Mouse (Mus musculus) adipocyte (in vitro differentiated cells): ENCODE results near the gene Phldb2.

ENCODE experiments used
- DNase-seq: peaks from one replicate; pipeline ENCODE4 v3.0.0-alpha.2; 2016; ENCODE audit warnings: low spot score

Phldb2 gene

GRCm38 (mm10) chr16:45953394-45953793 is at the start of gene Phldb2:
Gene Phldb2, minus strand, starts transcription at chr16:45953598.
- DNase-seq: no peak

DNA sequence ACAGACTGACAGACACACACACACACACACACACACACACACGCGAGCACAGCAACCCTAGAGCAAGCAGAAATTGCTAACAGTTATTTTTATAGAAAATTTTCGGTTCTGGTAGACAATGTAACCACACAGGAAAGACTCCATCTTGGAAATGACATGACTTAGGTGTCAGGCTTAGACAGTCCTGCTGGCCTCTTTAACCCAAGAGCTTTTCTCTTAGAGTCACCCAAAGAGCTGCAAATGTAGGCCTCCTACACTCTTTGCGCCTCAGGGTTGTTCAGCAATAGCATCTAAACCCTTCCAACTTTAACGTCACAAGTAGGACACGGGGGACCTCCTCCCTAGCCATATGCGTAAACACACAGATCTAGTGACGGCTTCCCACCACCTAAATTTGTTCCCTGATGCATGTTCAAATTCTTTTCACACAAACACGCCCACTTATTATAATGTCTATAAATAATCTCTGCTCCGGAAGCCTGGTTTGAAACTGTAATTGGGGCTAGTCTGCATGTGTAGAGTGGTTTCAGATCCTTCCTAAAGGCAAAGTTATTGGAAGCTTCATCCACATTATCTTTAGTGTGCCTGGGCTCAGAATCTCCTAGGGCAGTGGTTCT is 48.3 kb upstream of the Phldb2 start:
- DNase-seq: no peak

GRCm38 (mm10) chr16:46000976-46001375 is 47.6 kb upstream of the Phldb2 start:
- no peak for DNase-seq

- no peak for DNase-seq
Observed at GRCm38 (mm10) chr16:45999374-46000191, 46.2 kb upstream of the Phldb2 start.

DNA sequence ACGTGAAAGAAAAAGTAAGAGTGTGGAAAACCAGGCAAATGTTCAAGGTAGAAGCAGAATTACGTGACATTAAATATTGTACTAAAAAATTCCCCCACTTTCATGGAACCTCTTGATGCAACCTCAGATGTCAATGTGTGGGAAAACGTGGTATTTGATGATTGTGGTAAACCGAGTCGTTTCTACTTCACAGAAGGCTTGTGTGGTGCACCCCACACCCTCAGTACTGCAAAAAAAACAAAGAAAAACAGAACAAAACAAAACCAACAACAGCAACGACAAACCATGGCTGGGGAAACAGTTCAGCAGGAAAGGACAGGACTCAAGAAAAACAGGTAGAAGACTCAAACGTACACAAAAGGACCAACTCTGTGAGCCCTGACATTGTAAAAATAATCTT is 44.8 kb upstream of the Phldb2 start:
- no peak for DNase-seq

GRCm38 (mm10) chr16:45990901-45991676 is 37.7 kb upstream of the Phldb2 start:
- peak; percentile 34 for DNase-seq

GRCm38 (mm10) chr16:45986236-45986635 is 32.8 kb upstream of the Phldb2 start:
- peak; percentile 82 for DNase-seq

DNA sequence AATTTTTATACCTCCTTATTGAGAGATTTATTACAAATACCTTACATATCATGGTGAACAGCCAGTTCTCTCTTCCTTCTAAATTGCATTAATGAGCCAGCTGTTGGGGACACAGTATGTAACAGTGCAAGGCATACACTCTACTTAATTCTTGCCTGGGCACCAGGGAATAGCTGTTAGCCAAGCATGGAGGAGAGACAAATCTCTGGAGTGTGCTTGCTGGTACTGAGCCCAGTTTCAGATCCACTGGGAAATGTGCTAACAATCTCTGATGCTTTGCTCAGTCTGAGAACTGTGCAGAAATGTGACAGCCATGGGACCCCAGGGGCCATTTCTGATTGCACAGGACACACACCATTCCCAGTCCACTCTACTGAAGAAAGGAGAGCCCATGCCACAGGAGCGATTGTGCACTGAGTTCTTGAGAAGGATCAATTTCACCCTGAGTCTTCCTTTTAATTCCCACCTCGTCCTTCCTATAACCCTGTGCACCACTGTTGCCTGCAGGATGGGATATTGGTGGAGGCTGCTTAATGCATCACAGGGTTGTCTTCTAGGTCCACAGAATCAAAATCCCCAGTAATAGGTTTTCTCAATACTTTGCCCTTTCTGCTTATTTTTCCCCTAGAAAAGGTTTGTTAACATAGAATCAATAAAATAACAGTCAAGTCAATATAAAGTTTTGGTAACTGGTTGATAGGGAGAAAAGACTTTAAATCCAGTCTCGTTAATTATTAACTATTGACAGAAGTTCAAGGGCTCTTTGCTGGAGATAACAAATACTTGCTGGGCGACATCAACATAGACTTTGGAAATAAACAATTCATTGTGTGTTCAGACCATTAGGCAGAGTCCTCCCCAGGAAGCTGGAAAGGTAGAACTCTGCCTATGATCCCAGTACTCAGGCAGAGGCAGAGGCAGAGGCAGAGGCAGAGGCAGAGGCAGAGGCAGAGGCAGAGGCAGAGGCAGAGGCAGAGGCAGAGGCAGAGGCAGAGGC is 31.5 kb upstream of the Phldb2 start:
- peak; percentile 67 for DNase-seq

DNA sequence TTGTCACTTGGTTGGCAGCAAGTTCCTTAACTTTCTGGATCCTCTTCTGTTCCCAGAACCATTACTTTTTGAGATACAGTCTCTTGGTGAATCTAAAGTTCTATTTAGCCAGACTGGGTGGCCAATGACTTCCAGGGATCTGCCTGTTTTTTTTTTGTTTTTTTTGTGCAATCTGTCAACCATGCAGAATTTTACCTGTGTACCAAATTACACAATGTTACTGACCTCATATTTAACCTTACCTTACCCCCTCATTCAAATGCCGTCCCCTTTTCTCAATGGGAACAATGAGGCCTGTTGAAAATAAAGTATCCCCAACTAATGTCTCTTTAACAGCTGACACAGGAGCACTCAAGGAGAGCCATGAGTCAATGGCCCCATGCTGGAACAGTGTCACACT is 22.9 kb upstream of the Phldb2 start:
- no peak for DNase-seq

DNA sequence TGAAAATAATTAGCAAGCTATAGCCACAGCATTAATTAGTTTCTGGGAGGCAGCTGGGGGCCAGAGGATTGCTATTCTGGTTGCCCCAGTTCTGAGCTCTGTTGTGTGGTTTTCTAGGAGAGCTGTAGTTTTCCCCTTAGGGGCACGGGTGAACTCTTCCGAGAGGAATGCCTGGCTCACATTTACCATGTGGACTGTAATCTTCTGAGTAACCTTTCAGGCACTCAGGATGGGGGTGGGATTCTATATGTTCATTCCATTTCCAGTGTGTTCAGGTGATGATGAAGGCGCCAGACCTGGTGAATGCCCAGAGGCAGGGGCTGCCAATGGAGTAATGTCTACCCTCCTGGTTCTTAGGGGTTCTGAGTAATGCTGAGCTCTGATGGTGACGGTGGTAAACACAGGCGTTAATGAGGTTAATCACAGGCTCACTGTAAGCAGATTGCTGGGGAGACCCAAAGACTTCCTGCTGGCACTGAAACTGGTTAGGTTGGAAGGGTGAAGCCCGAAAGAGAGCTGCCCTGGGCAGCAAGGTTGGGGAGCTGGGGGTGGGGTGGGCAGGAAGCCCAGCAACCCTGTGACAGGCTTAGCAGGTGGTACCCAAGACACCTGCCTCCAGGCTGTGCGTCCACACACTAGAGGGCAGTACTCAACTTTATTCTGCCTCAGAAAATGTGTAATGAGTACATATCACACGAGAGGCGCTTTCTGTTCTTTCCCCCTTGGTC is 20.7 kb upstream of the Phldb2 start:
- no peak for DNase-seq

GRCm38 (mm10) chr16:45970187-45970586 is 16.8 kb upstream of the Phldb2 start:
- peak; percentile 37 for DNase-seq

DNA sequence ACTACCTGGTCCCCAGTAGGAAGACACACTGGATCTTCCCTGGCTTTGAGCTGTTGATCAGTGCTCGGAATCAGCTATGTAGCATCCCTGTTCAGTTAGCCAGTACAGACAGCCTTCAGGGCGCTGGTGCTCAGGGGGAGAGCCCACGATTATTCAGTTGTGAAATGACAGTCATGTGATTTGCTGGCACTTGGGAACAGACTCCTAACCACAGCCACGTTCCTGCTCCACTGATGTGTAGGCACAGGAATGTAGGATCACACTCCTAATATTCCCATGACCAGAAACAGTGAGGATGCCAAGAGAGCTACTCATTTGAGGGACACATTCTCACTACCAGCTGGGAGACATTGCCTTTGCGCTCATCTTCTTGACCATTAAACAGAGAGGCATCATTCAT is 15.3 kb upstream of the Phldb2 start:
- peak; percentile 33 for DNase-seq

- peak; percentile 91 for DNase-seq
Observed at GRCm38 (mm10) chr16:45967471-45967870, 14.1 kb upstream of the Phldb2 start.

GRCm38 (mm10) chr16:45966604-45967003 is 13.2 kb upstream of the Phldb2 start:
- DNase-seq: no peak

- no peak for DNase-seq
Observed at GRCm38 (mm10) chr16:45964777-45965176, 11.4 kb upstream of the Phldb2 start.

DNA sequence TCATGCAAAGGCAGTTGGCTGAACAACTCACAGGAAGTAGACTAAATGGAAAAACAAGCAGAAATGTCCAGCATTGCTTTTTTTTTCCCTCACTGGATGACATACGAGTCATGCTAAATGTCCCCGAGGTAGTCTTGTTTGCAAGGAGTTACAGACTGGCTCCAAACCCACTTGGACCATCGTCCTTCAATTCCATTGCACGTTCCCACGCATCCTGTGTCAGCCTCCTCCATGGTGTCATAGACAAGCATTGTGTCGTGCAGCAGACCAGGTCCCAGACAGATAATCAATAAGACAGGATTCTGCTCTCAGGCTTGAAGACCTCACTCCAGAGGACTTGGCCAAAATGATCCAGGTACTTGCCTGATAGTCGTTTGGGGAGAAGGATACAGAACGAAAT is 10.4 kb upstream of the Phldb2 start:
- no peak for DNase-seq

DNA sequence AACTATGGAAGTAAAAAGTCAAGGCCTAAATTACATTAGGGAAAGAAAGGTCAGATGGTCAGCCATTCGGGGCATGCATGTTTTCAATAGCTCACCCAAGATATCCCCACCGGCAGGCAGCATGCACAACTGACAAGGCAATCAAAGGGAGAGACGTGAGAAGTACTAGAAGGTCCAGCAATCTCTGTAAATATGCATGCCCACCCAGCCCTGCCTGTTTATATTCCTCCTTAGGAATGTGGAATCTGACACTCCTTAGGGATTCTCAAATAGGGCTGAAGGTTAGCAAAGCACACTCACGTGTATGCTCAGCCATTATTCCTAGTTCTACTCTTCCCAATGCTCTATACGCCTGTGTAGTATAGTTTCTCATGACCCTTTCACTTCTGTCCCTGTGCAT is 9.7 kb upstream of the Phldb2 start:
- DNase-seq: no peak

GRCm38 (mm10) chr16:45960978-45961377 is 7.6 kb upstream of the Phldb2 start:
- DNase-seq: no peak

DNA sequence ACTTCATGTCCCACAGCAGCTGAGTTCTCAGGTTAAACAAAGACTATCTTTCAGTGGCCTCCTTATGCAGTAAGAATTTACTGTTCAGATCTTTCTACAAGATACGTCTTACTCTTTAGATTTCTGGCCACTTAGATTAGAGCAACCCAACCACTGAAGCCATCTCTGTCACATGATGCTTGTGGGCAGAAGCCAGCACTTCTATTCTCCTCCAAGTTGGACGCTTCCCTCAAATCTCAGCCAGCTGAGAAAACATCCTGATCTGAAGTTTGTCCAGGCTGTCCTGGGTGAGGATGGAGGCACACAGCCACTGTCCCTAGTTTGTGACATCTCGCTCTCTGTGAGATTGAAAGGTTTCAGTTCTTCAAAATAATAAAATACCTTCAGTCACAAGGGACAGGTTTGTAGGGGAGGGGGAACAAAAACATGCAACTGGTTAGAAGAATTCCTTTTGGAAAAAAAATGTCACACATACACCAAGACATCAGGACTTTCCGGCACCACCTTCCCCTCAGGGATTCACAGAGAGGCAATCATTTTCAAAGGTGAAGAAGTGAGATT is 3.1 kb upstream of the Phldb2 start:
- no peak for DNase-seq

GRCm38 (mm10) chr16:45952501-45952900 is 897 bp downstream of the Phldb2 start:
- no peak for DNase-seq

- no peak for DNase-seq
Observed at GRCm38 (mm10) chr16:45952035-45952434, 1.4 kb downstream of the Phldb2 start.
